Mouse (Mus musculus) left cerebral cortex, adult 6 months (tissue): ENCODE data around the gene Prr5l. TPM values are rescaled to one million over a fixed set of nuclear protein-coding genes. Genes with fewer than 3 reads are reported as not detected.

Experiments
- long read RNA-seq, 2 experiments: library from polyadenylated mRNA; unstranded; transcript quantifications; one replicate each; pipeline ENCODE4 v2.0.0; 2019 to 2020
- polyA plus RNA-seq: library from polyadenylated mRNA; unstranded; fragments of <200 nt; fragmentation: Nextera tagmentation; gene quantifications from 2 replicates; pipeline ENCODE4 v1.2.3, GENCODE M21; 2021

Prr5l gene
- polyA plus RNA-seq, result 7.1 and 8.7 TPM in 2 replicates
- long read RNA-seq, experiment 1, full-length matches to known transcripts, result 10 of 70 reads
- long read RNA-seq, experiment 1, partial matches to known transcripts, result 2 of 70 reads
- long read RNA-seq, experiment 1, other reads (novel, unspliced or antisense), result 58 of 70 reads
- long read RNA-seq, experiment 2, partial matches to known transcripts, result 0 of 10 reads
- long read RNA-seq, experiment 2, other reads (novel, unspliced or antisense), result 10 of 10 reads

DNA sequence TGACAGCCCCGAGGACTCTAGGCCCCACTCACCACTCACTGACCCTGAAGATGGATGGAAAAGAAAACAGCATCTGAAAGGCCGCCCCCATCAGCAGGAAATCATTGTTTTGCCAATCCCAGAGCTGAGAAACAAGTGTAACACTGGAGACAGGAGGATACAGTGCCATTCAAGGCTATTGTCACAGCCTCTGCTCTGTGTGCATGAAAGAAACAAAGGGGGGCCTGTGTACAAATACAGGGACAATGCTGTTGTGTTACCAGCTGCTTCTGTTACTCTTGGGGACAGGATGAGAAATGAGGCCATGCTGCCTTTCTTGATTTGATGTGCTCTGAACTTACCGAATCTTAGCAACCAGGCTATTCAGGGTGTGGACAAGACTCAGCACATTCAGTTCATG lies at the start of gene Prr5l:
Gene Prr5l, minus strand, starts transcription at position 30 of the 400 bp plus-strand sequence.

DNA sequence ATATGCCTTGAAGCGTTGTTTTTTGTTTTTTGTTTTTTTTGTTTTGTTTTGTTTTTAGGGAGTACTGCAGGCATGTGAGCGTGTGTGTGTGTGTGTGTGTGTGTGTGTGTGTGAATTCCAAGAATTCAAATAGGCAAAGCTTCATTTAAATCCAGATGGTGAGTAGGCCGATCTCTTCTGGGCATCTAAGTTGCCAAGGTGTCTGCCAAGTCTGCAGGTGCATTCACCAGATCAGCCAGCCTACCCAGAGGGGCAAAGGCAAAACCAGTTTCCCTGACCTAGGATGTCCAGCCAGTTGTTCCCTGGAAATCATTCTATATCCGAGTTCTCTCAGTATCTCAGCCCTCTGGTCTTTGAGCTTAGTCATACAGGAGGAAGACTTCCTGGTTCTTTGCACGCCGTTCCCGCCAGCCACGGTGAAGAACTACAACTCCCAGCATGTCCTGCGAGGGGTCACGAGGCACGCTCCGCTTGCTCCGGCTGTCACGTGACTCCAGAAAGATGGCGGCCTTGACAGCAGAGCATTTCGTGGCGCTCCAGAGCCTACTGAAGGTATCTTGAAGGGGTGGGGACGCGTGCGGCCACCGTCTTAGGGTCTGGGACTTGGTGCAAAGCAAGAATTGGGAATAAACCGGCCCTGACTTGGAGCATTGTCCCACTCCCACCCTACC lies 3.1 kb upstream of the Prr5l start, which contains the start of gene Commd9:
Gene Commd9, plus strand, starts transcription at position 480 of the 671 bp plus-strand sequence.

DNA sequence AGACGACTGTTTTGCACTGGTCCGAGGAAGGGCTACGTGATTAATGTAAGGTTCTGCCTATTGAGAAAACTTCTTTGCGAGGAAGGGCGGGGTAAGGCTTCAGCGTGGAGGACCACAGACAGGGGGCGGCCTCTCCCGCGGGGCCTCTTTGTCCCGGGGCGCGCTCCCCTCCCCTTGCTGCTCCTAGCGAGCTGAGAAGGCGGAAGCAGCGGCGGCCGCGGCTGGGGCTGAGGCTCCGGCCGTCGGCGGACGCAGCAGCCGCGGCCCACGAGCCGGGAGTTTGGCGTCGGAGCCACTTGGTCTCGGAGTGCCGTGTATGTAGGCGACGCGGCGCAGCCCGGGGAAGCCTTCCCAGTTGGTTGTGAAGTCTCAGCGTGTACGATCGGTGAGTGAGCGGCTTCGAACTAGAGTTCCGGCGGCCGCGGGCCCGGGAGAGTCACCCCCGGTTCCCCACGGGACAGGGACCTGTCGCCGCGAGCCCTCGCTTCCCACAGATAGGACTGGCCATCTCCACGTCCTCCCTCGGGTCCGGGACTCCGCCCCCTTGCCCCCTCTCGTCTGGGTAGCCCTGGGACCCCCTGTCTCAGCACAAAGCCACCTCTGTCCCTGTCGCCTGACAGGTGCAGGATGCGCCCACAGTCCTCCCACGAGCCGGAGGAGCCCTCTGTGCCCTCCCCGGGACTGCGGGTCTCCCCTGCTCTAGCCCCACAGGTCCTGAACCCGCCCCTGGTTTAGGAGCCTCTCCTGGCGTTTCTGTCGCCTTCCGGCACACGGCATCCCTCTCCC lies 204.4 kb downstream of the Prr5l start, which contains the start of gene Traf6:
Gene Traf6, plus strand, starts transcription at position 194 of the 786 bp plus-strand sequence.

Other genes with a start within 250 kb of the Prr5l start
- 0.03 TPM in 1 of 2 replicates, not detected in the other for gene Rag1, start 233.5 kb downstream of the Prr5l start, polyA plus RNA-seq
- gene B230118H07Rik, start 233.5 kb downstream of the Prr5l start, polyA plus RNA-seq, result 92.1 and 107 TPM in 2 replicates
- 5.2 and 6.3 TPM in 2 replicates for gene Traf6, start 204.6 kb downstream of the Prr5l start, polyA plus RNA-seq
- gene Commd9, start 3.2 kb upstream of the Prr5l start, polyA plus RNA-seq, result 66.7 and 83.5 TPM in 2 replicates